Mouse (Mus musculus) heart, embryonic 13.5 days (tissue): Measurements from ENCODE around the gene Trappc1. TPM values are rescaled to one million over a fixed set of nuclear protein-coding genes. Genes with fewer than 3 reads are reported as not detected.
"Not testable (repeated sequence)": the region's sequence is repeated elsewhere in the genome, so short reads cannot be mapped to it uniquely, and the experiment has no call there.

Experiments used
- ATAC-seq: fragments of 200-750 bp; cut with Nextera tagmentation; 2 replicates; pipeline ENCODE4 v1.8.0; 2017; ENCODE audit warnings: moderate TSS enrichment; ENCODE audit not compliant: insufficient number of reproducible peaks, low FRiP score, low TSS enrichment; ENCODE audit errors: extremely low read depth
- H3K27ac ChIP-seq: fragments of 300-500 bp; sonication (generic); replicated peaks from 2 replicates; pipeline ENCODE4 v1.5.1; 2015; ENCODE audit warnings: moderate library complexity, mild to moderate bottlenecking, inconsistent platforms
- H3K27me3 ChIP-seq: fragments of 300-500 bp; sonication (generic); replicated peaks from 2 replicates; pipeline ENCODE4 v1.6.1; 2015; ENCODE audit warnings: mild to moderate bottlenecking, inconsistent platforms
- H3K36me3 ChIP-seq: fragments of 300-500 bp; sonication (generic); 2 replicates; pipeline ENCODE4 v1.6.1; 2015; ENCODE audit warnings: mild to moderate bottlenecking, inconsistent platforms
- H3K4me1 ChIP-seq: fragments of 300-500 bp; sonication (generic); 2 replicates; pipeline ENCODE4 v1.6.1; 2015; ENCODE audit warnings: inconsistent platforms
- H3K4me2 ChIP-seq: fragments of 300-500 bp; sonication (generic); 2 replicates; pipeline ENCODE4 v1.6.1; 2015; ENCODE audit warnings: inconsistent platforms, mild to moderate bottlenecking, moderate library complexity
- H3K4me3 ChIP-seq: fragments of 300-500 bp; sonication (generic); 2 replicates; pipeline ENCODE4 v1.5.1; 2015; ENCODE audit warnings: moderate library complexity, mild to moderate bottlenecking, inconsistent platforms
- H3K9ac ChIP-seq: fragments of 300-500 bp; sonication (generic); 2 replicates; pipeline ENCODE4 v1.6.1; 2015; ENCODE audit warnings: inconsistent platforms, mild to moderate bottlenecking, moderate library complexity
- H3K9me3 ChIP-seq: fragments of 300-500 bp; sonication (generic); 2 replicates; pipeline ENCODE4 v1.6.1; 2016; ENCODE audit warnings: inconsistent platforms
- WGBS: fragments of 180-500 bp; shearing (Covaris S2); methylation state at CpG from one replicate; pipeline ENCODE4 v1.1.7; 2015; ENCODE audit warnings: mixed read lengths; 5-methylcytosine and 5-hydroxymethylcytosine counted together
- polyA plus RNA-seq: library from polyadenylated mRNA; unstranded; fragments of >200 nt; fragmentation: Nextera tagmentation; extraction: Ambion mirVana; gene quantifications from 2 replicates; pipeline ENCODE4 v1.2.1, GENCODE M21; 2015

Gene Trappc1
- polyA plus RNA-seq, 1 experiment from 2014 or later = 173 TPM

GRCm38 (mm10) chr11:69316361-69316760 lies 7.4 kb upstream of the Trappc1 start:
- no peak for ATAC-seq
- H3K4me1 ChIP-seq = no peaks in the 10 kb centered on the region
- no peaks in the 10 kb centered on the region for H3K27me3 ChIP-seq
- no peak overlapping the region for H3K4me3 ChIP-seq
- peaks cover 89% of the 10 kb centered on the region for H3K36me3 ChIP-seq
- 98% methylated on average over 6 of the region's 6 CpGs for WGBS
- H3K27ac ChIP-seq = no peak overlapping the region
- no peaks in the 10 kb centered on the region for H3K9me3 ChIP-seq
- no peak overlapping the region for H3K4me2 ChIP-seq
- H3K9ac ChIP-seq = no peak overlapping the region

DNA sequence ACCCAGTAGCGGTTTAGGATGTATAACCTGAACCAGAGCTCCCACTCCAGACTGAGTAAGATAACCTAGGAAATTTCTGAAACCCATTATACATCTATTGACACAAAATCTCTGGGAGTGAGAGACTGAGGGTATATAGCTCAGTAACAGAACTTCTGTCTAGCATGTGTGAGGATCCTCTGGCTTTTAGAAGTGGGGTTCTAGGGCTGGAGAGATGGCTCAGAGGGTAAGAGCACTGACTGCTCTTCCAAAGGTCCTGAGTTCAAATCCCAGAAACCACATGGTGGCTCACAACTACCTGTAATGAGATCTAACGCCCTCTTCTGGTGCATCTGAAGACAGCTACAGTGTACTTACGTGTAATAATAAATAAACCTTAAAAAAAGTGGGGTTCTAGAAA lies 5.8 kb upstream of the Trappc1 start:
- ATAC-seq, H3K4me3 ChIP-seq, H3K27me3 ChIP-seq, H3K4me2 ChIP-seq, H3K9me3 ChIP-seq, H3K27ac ChIP-seq, H3K9ac ChIP-seq: not testable (repeated sequence)
- 82% methylated on average over 3 of the region's 3 CpGs for WGBS
- Histone ChIP-seq H3K36me3 (peaks cover 75% of the 10 kb centered on the region), H3K4me1 (peaks cover 15% of the 10 kb centered on the region)

GRCm38 (mm10) chr11:69321580-69321979 lies 2.2 kb upstream of the Trappc1 start:
- Histone ChIP-seq H3K9me3 (no peaks in the 10 kb centered on the region), H3K27ac (no peak overlapping the region), H3K4me3 (no peak overlapping the region), H3K36me3 (peaks cover 45% of the 10 kb centered on the region), H3K27me3 (peaks cover 2% of the 10 kb centered on the region), H3K4me2 (peak overlapping the region; percentile 94), H3K9ac (peak overlapping the region; percentile 95), H3K4me1 (peaks cover 39% of the 10 kb centered on the region)
- no peak for ATAC-seq
- 93% methylated on average over 6 of the region's 6 CpGs for WGBS

DNA sequence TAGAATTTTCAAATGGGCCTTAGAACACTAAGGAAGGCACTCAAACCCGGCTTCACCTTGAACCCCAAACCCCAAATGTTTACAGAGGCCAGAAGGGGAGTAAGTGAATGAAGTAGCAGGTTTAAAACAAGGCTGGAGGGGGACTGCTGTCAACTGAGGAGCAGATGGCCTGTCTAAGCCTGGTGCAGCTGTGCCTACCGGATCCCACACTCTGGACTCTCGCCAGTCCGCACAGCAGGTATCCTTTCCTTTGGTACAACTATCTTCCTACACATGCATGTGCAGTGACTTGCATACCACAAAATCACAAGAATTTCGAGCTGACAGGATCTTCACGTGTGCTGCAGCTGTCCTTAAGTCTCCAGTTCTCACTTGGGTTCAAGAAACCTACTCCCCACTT lies 1.8 kb upstream of the Trappc1 start:
- no peak overlapping the region for H3K27ac ChIP-seq
- 73% methylated on average over 6 of the region's 6 CpGs for WGBS
- no peak for ATAC-seq
- H3K9me3 ChIP-seq = no peaks in the 10 kb centered on the region
- peak overlapping the region; percentile 95 for H3K9ac ChIP-seq
- peaks cover 6% of the 10 kb centered on the region for H3K27me3 ChIP-seq
- peaks cover 41% of the 10 kb centered on the region for H3K36me3 ChIP-seq
- H3K4me1 ChIP-seq = peaks cover 43% of the 10 kb centered on the region
- peak overlapping the region; percentile 94 for H3K4me2 ChIP-seq
- H3K4me3 ChIP-seq = peak overlapping the region; percentile 65; the same call in 1 of the 2 replicates

DNA sequence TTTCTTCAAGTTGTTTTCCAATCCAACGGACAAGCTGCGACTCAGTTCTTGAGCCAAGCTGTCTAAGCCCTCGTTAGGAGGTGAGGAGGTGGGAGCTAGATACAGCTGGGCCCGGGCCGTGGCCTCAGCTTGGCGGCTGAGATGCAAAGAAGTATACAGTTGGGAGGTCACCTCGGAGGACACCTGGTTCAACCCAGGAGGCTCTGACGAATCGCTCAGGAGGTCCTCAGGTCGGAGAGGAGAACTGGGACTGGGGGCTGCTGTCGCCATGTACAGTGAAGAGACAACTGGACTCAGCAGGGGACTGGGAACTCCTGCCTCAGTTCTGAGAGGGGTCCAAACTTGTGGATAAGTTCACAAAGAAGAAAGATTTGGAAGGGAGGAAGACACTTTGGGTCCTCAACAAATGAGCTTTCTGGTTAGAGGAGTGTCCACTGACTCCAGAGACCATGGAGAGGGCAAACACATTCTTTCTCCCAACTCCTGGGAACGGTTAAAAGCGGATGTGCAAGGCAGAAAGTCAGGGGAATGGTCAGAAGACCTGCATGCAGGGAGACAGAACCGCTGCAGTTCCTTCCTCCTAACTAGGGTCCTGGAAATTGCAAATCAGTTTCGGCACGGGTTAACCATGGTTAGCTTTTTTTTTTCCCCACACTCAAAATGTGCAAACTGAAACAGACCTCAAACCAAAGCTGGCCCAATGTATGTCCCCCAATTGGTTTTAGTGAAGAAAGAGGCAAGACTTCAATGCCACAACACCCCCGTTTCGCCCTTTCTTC lies 898 bp upstream of the Trappc1 start:
- Histone ChIP-seq H3K36me3 (peaks cover 33% of the 10 kb centered on the region), H3K9me3 (no peaks in the 10 kb centered on the region), H3K27ac (peak overlapping the region; percentile 83), H3K27me3 (peaks cover 15% of the 10 kb centered on the region), H3K9ac (peak overlapping the region; percentile 95), H3K4me1 (peaks cover 47% of the 10 kb centered on the region), H3K4me2 (peak overlapping the region; percentile 94), H3K4me3 (peak overlapping the region; percentile 65)
- 19% methylated on average over 18 of the region's 18 CpGs for WGBS
- ATAC-seq = no peak

DNA sequence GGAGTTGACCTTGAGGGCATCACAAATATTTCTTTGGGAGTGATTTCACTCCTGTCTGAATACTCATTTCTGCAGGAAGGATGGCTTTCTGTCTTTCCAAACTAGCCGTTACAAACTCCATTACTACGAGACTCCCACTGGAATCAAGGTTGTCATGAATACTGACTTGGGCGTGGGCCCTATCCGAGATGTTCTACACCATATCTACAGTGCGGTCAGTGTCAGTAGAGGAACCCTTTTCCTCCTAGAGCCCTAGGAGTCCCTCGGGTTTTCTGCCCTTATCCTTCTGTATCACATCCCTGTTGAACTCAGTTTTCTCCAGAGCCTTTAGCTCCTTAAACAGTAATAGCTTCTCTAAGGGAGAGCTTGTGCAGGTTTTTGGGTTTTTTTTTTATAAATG lies 969 bp downstream of the Trappc1 start:
- Histone ChIP-seq H3K9me3 (no peaks in the 10 kb centered on the region), H3K36me3 (peaks cover 14% of the 10 kb centered on the region), H3K4me2 (peak overlapping the region; percentile 94), H3K27me3 (peaks cover 32% of the 10 kb centered on the region), H3K27ac (no peak overlapping the region), H3K4me3 (peak overlapping the region; percentile 65), H3K4me1 (peaks cover 47% of the 10 kb centered on the region), H3K9ac (peak overlapping the region; percentile 86)
- 76% methylated on average over 6 of the region's 6 CpGs for WGBS
- ATAC-seq = no peak

DNA sequence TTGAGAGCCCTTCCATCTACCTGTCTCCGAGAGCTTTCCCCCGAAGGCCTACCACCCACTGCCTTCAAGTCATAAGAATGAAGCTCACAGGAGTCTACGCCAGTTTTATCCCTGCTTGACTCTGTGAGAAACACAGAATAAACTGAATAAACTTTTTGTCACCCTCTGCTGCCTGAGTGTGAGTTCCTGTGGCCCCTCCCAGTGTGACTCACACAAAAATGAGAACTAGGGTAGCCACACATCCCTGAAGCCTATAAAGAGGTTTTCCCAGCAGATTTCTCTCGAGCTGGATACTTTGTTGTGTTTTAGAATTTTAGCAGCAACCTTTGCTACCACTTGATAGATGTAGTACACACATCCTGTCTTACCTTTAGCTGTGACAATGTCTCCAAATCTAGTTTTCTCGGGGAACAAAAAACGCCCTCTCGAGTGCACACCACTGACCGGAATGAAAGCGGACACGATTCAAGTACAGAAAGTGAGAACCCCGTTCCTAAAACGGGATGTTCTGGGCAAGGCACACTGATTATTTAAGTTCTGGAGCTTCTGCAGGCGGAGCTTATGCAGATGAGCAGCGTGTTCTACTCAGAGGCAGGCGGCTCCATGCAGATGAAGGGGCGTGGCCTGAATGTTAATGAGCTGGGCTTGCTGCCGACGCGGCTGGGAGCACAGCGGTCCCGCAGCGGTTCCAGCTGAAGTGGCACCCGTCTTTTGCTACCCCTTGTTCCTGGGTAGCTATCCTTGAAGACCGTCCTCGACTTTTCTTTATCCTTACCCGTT lies 2.0 kb downstream of the Trappc1 start, which contains the start of gene Kcnab3:
TSS of gene Kcnab3 (plus strand) at position 631 of the 780 bp plus-strand sequence.
- ATAC-seq = peak; percentile 66
- WGBS = 10% methylated on average over 26 of the region's 26 CpGs
- Histone ChIP-seq H3K27ac (no peak within 1 kb of the TSS), H3K9ac (peak within 1 kb of the TSS; percentile 83), H3K36me3 (peaks cover 5% of the 10 kb centered on the region), H3K27me3 (peaks cover 37% of the 10 kb centered on the region), H3K4me2 (peak within 1 kb of the TSS; percentile 96), H3K4me1 (peaks cover 47% of the 10 kb centered on the region), H3K9me3 (no peaks in the 10 kb centered on the region), H3K4me3 (peak within 1 kb of the TSS; percentile 64)

DNA sequence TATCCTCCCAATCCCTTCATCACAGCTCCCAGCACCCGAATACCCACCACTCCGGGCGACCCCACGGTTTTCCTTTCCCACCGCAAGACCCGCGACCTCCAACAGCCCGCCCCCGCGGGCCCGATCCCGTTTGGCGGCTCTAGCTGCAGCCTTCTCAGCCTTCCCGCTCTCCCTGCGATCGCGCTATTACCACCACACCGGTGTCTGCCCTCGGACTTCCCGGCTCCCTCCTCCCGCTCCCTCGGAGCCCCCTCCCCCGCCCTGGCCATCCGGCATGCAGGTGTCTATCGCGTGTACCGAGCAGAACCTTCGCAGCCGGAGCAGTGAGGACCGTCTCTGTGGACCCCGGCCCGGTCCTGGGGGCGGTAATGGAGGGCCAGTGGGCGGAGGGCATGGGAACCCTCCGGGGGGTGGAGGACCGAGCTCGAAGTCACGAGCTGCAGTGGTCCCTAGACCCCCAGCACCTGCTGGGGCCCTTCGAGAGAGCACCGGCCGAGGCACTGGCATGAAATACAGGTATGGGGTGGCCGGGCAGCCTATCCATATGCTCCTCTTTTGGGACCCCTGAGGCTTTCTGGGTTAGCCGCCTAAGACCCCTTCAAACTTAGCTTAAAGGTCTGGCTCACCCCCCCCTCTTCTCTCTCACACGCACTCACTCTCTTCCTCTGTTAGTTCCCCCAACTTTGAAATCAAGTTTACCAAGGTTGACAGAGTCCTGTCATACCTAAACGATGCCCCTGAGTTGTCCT lies 2.8 kb downstream of the Trappc1 start:
- Histone ChIP-seq H3K9me3 (no peaks in the 10 kb centered on the region), H3K27ac (no peak overlapping the region), H3K4me3 (peak overlapping the region; percentile 64), H3K27me3 (peaks cover 37% of the 10 kb centered on the region), H3K4me1 (peaks cover 54% of the 10 kb centered on the region), H3K36me3 (no peaks in the 10 kb centered on the region), H3K4me2 (peak overlapping the region; percentile 96), H3K9ac (peak overlapping the region; percentile 83)
- ATAC-seq = no peak; the same call in 1 of the 2 replicates
- 1% methylated on average over 45 of the region's 45 CpGs for WGBS

DNA sequence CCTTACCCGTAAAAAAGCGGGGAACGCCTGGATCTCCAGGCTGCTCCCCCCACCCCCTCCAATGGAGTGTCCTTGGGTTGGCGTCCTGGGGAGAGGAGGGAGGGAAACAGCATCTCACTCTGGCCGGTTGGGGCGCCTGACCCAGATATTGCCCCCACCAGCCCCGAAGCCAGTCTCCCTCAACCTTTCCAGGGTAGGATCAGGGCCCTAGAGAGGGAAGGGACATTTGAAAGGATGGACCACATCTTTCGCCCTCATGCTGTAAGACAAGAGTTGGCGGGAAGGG lies 3.3 kb downstream of the Trappc1 start:
- H3K4me2 ChIP-seq = peak overlapping the region; percentile 96
- no peaks in the 10 kb centered on the region for H3K36me3 ChIP-seq
- peaks cover 52% of the 10 kb centered on the region for H3K4me1 ChIP-seq
- peaks cover 37% of the 10 kb centered on the region for H3K27me3 ChIP-seq
- H3K9me3 ChIP-seq = no peaks in the 10 kb centered on the region
- peak overlapping the region; percentile 64 for H3K4me3 ChIP-seq
- H3K27ac ChIP-seq = no peak overlapping the region
- no peak overlapping the region for H3K9ac ChIP-seq
- WGBS = 11% methylated on average over 9 of the region's 9 CpGs
- no peak for ATAC-seq

- no peaks in the 10 kb centered on the region for H3K9me3 ChIP-seq
- no peaks in the 10 kb centered on the region for H3K36me3 ChIP-seq
- no peak overlapping the region for H3K4me3 ChIP-seq
- ATAC-seq = no peak
- H3K4me2 ChIP-seq = no peak overlapping the region
- peaks cover 37% of the 10 kb centered on the region for H3K27me3 ChIP-seq
- peaks cover 52% of the 10 kb centered on the region for H3K4me1 ChIP-seq
- no peak overlapping the region for H3K27ac ChIP-seq
- WGBS = 43% methylated on average over 6 of the region's 6 CpGs
- no peak overlapping the region; the same call in 1 of the 2 replicates for H3K9ac ChIP-seq
These were observed 3.9 kb downstream of the Trappc1 start for GRCm38 (mm10) chr11:69327648-69328047.

DNA sequence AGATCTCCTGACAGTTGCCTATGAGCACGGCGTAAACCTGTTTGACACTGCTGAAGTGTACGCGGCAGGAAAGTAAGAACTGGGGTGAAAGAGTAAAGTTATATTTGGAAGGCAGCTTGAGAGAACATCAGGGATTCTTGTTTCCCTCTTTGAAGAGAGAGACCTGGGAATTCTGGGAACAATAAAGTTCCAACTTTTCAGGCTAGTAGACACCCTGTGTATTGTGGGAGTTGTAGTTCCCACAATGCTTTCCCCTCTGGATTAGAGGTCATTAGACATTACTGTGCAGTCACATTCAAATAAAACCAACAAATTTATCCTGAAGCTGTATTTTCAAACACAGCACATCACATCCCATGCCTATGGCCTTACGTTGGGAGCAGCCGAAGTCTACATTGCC lies 4.7 kb downstream of the Trappc1 start:
- H3K36me3 ChIP-seq = no peaks in the 10 kb centered on the region
- no peak overlapping the region for H3K9ac ChIP-seq
- peaks cover 37% of the 10 kb centered on the region for H3K27me3 ChIP-seq
- ATAC-seq = no peak
- H3K9me3 ChIP-seq = no peaks in the 10 kb centered on the region
- no peak overlapping the region for H3K27ac ChIP-seq
- peaks cover 47% of the 10 kb centered on the region for H3K4me1 ChIP-seq
- 83% methylated on average over 6 of the region's 6 CpGs for WGBS
- no peak overlapping the region for H3K4me2 ChIP-seq
- H3K4me3 ChIP-seq = no peak overlapping the region
